Mouse (Mus musculus) E14TG2a.4 (cell line): ENCODE measurements at regions not wholly inside any gene's neighbourhood (a gene's known extent, or its start where the extent isn't known, plus 50 kb on each side); places are given as distances from the start of the nearest gene placed in this dataset.

Source experiments
- CTCF ChIP-seq: conservative IDR thresholded peaks from 2 replicates; pipeline ENCODE4 v1.5.1; 2014; ENCODE audit warnings: low read length
- POU5F1 ChIP-seq: IDR thresholded peaks from 2 replicates; pipeline ENCODE4 v1.6.1; 2014; ENCODE audit warnings: low read length, borderline replicate concordance

DNA sequence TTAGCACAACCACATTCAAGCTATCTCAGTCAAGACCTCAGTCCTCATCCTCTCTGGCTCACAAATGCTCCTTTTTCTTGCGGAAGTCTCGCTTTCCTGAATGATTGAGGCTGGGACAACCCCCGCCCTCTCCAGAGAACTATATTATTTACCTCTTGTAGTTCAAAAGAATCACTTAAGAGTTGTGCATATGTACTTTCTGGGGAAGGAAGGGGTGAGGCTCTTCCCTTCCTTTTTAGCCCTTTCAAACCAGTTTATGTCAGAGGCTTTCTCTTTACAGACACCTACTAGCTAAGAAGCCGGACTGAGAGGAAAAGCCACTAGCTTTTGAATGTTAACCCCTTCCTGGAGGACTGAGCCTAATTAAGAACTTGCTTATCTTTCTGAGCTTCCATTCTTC is 98.4 kb upstream of the 4933415F23Rik start:
- no peak for TF ChIP-seq CTCF
- no peak for TF ChIP-seq POU5F1
